Mouse (Mus musculus): ENCODE data around the gene A830031A19Rik. TPM values are rescaled to one million over a fixed set of nuclear protein-coding genes. Genes with fewer than 3 reads are reported as not detected.

Gene A830031A19Rik
- polyA plus RNA-seq, 2 experiments, result not detected

DNA sequence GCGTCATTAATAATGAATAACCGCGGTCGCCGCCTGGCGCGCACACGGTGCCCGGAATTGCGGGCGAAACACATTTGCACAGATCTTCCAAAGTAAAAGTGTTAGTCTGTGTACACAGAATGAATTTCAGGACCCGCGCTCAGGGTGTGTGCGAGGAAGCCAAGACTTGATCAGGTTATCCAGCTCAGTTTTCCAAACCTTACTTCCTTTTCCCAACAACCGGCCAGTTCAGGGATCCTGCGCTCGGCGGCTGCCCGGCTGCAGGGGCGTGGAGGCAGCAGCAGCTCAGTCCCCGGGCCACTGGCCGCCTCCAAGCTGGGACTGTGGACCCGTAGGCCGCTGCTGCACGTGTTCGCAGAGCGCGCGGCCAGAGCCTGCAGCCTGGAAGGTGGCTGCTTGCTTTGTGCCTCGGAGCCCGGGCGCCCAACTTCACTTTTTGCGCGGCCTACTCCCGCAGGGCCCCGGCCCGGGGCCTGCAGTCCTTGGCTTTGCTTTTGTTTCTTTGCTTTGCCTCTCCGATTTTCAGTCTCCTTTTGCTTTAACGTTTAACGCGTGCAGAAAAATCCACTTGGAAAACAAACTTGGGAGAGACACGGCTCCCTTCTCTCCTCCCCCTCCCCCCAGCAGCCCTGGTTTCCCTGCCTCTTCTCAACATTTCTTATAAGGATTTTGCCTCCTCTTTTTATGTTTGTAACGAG, 7.0 kb upstream of the A830031A19Rik start:
- H3K36me3 ChIP-seq (ENCODE audit: control insufficient read depth, insufficient read depth, low read length), result peaks cover 21% of the 10 kb centered on the region
- no peaks in the 10 kb centered on the region for H3K9me3 ChIP-seq (ENCODE audit: control insufficient read depth, low read length)
- H3K4me3 ChIP-seq (replicated peaks; ENCODE audit: low read length), result peak overlapping the region; percentile 75
- peaks cover 19% of the 10 kb centered on the region; the same call in 1 of the 2 replicates for H3K4me1 ChIP-seq (ENCODE audit: control insufficient read depth, insufficient read depth, low read length)
- ATAC-seq (ENCODE audit: low FRiP score, low read depth) (no peak), DNase-seq (ENCODE audit: low spot score) (no peak)
- H3K27ac ChIP-seq (replicated peaks; ENCODE audit: low read depth, low read length), result peak overlapping the region; percentile 97
- H3K27me3 ChIP-seq (ENCODE audit: control insufficient read depth, insufficient read depth, low read length), result no peaks in the 10 kb centered on the region
- WGBS, result under 1% methylated on average over 36 of the region's 43 CpGs
- H3K9ac ChIP-seq (ENCODE audit: low read depth, low read length, severe bottlenecking), result peak overlapping the region; percentile 96
- TF ChIP-seq POLR2A (IDR thresholded peaks at IDR 0.05; ENCODE audit: borderline replicate concordance, extremely low read depth, insufficient read depth, insufficient read length), result no peak
- H3K4me2 ChIP-seq (replicated peaks; ENCODE audit: low read depth, low read length, severe bottlenecking), result peak overlapping the region; percentile 95

DNA sequence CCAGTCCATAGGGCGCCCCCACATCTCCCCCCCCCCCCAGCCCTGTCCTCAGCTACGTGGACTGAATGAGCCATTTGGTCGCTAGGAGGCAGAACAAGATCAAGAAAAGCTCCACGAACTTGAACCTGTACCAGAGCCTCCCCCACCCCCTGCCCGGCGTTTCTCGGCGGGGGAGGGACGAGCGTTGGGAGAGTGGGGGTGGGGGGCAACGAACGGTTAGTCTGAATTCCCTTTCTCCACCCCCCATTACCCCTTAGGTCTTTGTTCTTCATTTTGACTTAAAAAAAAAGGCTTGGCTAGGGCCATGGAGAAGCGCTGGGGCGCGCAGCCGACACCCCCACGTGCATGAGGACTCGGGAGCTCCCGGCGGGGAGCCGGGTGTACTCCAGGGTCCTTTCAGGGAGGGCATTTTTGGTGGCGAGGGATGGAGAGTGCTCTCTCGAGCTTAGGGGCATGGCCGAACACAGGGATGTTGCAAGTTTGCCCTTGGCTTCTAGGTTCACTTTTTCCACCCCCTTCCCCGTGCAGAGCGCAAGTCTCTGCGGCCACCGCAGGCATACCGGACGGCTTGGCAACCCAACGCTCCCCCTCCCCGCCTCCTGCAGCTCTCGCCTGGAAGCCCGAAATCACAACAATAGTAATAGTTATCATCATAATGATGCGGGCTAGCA, 6.3 kb upstream of the A830031A19Rik start:
- peak overlapping the region; percentile 75 for H3K4me3 ChIP-seq (replicated peaks; ENCODE audit: low read length)
- H3K4me1 ChIP-seq (ENCODE audit: control insufficient read depth, insufficient read depth, low read length), result peaks cover 16% of the 10 kb centered on the region; the same call in 1 of the 2 replicates
- peak overlapping the region; percentile 95 for H3K4me2 ChIP-seq (replicated peaks; ENCODE audit: low read depth, low read length, severe bottlenecking)
- DNase-seq (ENCODE audit: low spot score) (peak; percentile 95), ATAC-seq (ENCODE audit: low FRiP score, low read depth) (peak; percentile 64)
- WGBS, result 0% methylated on average over 34 of the region's 35 CpGs
- H3K27ac ChIP-seq (replicated peaks; ENCODE audit: low read depth, low read length), result peak overlapping the region; percentile 97
- peaks cover 14% of the 10 kb centered on the region for H3K36me3 ChIP-seq (ENCODE audit: control insufficient read depth, insufficient read depth, low read length)
- no peaks in the 10 kb centered on the region for H3K27me3 ChIP-seq (ENCODE audit: control insufficient read depth, insufficient read depth, low read length)
- TF ChIP-seq POLR2A (IDR thresholded peaks at IDR 0.05; ENCODE audit: borderline replicate concordance, extremely low read depth, insufficient read depth, insufficient read length), result 0 out of 2 replicates have a peak, but pooled peaks have one; percentile 26
- H3K9ac ChIP-seq (ENCODE audit: low read depth, low read length, severe bottlenecking), result peak overlapping the region; percentile 96
- H3K9me3 ChIP-seq (ENCODE audit: control insufficient read depth, low read length), result no peaks in the 10 kb centered on the region

DNA sequence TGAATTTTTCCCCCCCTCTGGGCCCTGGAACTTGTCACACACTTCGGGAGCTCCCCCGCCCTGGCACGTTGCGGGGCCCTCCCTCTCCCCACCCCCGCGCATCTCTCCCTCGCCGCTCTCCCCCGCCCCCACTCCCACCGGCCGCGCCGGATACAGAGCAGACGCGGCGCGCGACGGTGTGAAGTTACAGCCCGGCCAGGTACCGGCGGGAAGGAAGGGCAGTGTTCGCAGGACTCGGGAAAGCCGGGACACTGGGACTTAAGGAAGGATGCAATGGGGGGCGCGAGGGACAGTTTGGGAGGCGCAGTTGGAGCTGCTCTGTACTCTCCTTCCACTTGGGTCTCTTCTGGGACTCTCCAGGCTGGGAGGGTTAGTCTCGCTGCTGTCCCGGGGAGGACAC, 5.7 kb upstream of the A830031A19Rik start:
- DNase-seq (ENCODE audit: low spot score) (peak; percentile 57), ATAC-seq (ENCODE audit: low FRiP score, low read depth) (peak; percentile 17)
- peak overlapping the region; percentile 96 for H3K9ac ChIP-seq (ENCODE audit: low read depth, low read length, severe bottlenecking)
- peak overlapping the region; percentile 75 for H3K4me3 ChIP-seq (replicated peaks; ENCODE audit: low read length)
- H3K27me3 ChIP-seq (ENCODE audit: control insufficient read depth, insufficient read depth, low read length), result no peaks in the 10 kb centered on the region
- no peak for TF ChIP-seq POLR2A (IDR thresholded peaks at IDR 0.05; ENCODE audit: borderline replicate concordance, extremely low read depth, insufficient read depth, insufficient read length)
- peak overlapping the region; percentile 97 for H3K27ac ChIP-seq (replicated peaks; ENCODE audit: low read depth, low read length)
- under 1% methylated on average over 21 of the region's 30 CpGs for WGBS
- peaks cover 16% of the 10 kb centered on the region; the same call in 1 of the 2 replicates for H3K4me1 ChIP-seq (ENCODE audit: control insufficient read depth, insufficient read depth, low read length)
- H3K4me2 ChIP-seq (replicated peaks; ENCODE audit: low read depth, low read length, severe bottlenecking), result peak overlapping the region; percentile 95
- no peaks in the 10 kb centered on the region for H3K9me3 ChIP-seq (ENCODE audit: control insufficient read depth, low read length)
- H3K36me3 ChIP-seq (ENCODE audit: control insufficient read depth, insufficient read depth, low read length), result peaks cover 8% of the 10 kb centered on the region

- peaks cover 4% of the 10 kb centered on the region; the same call in 1 of the 2 replicates for H3K36me3 ChIP-seq (ENCODE audit: control insufficient read depth, insufficient read depth, low read length)
- DNase-seq (ENCODE audit: low spot score) (peak; percentile 63), ATAC-seq (ENCODE audit: low FRiP score, low read depth) (no peak)
- no peak for TF ChIP-seq POLR2A (IDR thresholded peaks at IDR 0.05; ENCODE audit: borderline replicate concordance, extremely low read depth, insufficient read depth, insufficient read length)
- no peaks in the 10 kb centered on the region for H3K27me3 ChIP-seq (ENCODE audit: control insufficient read depth, insufficient read depth, low read length)
- peaks cover 15% of the 10 kb centered on the region; the same call in 1 of the 2 replicates for H3K4me1 ChIP-seq (ENCODE audit: control insufficient read depth, insufficient read depth, low read length)
- peak overlapping the region; percentile 96 for H3K9ac ChIP-seq (ENCODE audit: low read depth, low read length, severe bottlenecking)
- H3K27ac ChIP-seq (replicated peaks; ENCODE audit: low read depth, low read length), result peak overlapping the region; percentile 97
- H3K4me2 ChIP-seq (replicated peaks; ENCODE audit: low read depth, low read length, severe bottlenecking), result peak overlapping the region; percentile 95
- peak overlapping the region; percentile 75 for H3K4me3 ChIP-seq (replicated peaks; ENCODE audit: low read length)
- H3K9me3 ChIP-seq (ENCODE audit: control insufficient read depth, low read length), result no peaks in the 10 kb centered on the region
- under 1% methylated on average over 40 of the region's 43 CpGs for WGBS
Observed at GRCm38 (mm10) chr11:24079392-24080391, 4.8 kb upstream of the A830031A19Rik start.
